Mouse (Mus musculus) heart, adult 9 months (tissue): ENCODE data around the gene Rpa1.
"Not testable (repeated sequence)": the region's sequence is repeated elsewhere in the genome, so short reads cannot be mapped to it uniquely, and the experiment has no call there.

Experiments used
- DNase-seq, 2 experiments: peaks; one replicate each; pipeline ENCODE4 v3.0.0; 2022; ENCODE audit warnings: low spot score in 2 of 2

The Rpa1 gene

DNA sequence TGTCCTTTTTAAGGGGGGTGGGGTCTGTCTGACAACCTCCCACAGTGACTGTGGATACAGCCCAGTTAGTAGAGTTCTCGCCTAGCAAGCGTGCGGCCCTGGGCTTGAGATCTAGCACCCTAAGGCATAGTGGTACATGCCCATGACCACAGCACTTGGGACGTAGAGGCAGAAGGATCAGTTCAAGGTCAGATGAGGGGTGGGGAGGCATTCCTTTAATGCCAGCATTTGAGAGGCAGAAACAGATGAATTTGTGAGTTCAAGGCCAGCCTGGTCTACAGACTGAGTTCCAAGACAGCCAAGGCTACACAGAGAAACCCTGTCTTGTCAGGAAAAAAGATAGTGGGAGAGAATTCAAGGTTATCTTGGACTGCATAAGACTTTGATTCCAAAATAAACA is 61.3 kb downstream of the Rpa1 start:
- DNase-seq = no peak

GRCm38 (mm10) chr11:75285893-75286467 is 62.1 kb downstream of the Rpa1 start:
- DNase-seq = no peak

DNA sequence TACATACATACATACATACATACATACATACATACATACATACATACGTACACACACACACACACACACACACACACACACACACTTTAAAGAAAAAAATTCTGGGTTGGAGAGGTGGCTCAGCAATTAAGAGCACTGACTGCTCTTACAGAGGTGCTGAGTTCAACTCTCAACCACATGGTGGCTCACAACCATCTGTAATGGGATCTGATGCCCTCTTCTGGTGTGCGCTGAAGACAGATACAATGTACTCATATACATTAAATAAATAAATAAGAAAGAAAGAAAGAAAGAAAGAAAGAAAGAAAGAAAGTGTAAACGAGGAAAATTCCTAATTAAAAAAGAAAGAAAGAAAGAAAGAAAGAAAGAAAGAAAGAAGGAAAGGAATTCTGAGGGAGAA is 64.3 kb downstream of the Rpa1 start:
- DNase-seq = not testable (repeated sequence)

DNA sequence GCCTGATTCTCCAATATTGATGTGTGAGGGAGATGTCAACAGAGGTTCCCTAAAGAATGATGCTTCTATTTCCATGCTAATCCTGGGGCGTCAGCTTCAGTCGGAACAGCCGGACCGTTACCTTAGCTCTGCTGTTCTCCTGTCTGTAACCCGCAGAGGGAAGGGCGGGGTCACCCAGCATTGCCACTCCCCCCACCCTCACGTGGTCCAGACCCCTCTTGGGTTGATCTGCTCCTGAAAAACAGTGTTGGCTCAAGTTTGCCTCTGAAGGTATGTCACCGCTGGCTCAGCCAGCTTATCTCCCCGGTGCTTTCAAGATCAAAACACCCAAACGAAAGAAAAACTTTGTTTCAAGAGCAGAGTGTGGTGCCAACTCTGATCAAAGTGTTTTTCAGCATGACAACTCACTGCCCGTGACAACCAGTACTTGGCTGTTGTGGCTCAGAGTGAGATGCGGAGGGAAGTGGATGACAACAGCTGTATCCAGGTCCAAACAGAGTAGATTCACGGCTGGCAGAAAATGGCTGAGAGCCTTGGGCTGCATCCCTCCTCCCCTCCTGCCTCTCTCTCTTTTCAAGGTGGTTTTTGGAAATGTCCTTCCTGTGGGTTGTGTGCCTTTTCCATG is 65.5 kb downstream of the Rpa1 start:
- DNase-seq = no peak

- no peak for DNase-seq
Measured at GRCm38 (mm10) chr11:75281380-75282256, 66.5 kb downstream of the Rpa1 start.

DNA sequence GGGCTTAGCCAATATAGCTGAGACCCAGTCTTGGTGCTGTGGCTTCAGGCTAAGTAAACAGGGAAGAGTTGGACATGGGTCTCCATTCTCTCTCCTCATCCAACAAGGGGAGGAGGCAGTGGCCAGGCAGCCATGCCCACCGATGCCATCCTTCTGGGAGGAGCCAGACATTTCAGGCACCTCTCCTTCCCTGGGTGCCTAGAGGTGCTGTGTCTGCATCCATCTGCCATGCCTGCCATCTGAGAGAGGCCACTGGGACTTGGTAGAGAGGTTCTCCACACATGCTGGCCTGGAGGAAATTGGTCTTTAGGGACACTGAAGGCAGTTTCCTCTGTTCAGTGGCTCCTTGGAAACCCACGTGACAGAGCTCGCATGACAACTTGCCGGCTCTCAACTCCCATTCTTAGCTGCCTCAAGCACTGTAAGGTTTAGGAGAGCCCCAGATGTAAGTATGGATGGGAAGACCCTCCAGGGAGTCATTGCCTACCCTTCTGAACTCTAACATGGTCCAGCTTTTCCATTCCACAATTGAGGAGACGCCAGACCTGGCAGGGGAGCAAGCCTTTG is 67.6 kb downstream of the Rpa1 start:
- no peak for DNase-seq

DNA sequence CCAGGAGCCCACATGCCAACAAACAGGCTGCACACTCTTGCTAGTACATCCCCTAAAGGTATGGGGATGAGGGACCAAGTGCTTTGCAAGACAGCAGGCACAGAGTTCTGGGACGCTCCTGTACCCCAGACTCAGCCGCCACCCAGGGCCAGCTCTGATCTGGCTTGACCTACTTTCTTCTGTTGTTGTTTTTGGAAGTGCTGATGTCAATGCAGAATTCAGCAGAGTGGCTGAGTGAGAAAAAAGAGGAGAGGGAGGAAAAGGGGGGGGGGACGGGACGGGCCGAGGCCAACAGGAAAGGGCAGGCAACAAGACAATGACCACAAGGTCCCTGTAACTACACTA is 68.1 kb downstream of the Rpa1 start:
- no peak for DNase-seq

GRCm38 (mm10) chr11:75279342-75280065 is 68.6 kb downstream of the Rpa1 start:
- DNase-seq = no peak

DNA sequence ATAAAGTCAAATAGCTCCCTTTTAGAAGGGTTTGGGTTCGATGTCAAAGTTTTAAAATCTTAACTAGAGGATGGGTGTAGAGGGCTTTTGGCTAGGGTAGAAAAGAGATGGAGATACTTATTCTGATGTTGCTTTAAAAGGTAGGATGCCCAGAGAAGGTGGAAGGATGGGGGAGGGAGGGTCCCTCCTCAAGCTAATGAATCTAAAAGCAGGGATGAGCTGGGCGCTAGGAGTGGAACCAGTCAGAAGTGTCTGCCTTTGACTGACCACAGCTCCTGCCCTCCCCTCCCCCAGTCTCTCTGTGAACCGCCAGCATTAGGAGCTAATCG is 69.1 kb downstream of the Rpa1 start:
- DNase-seq = no peak

- DNase-seq = no peak
Measured at GRCm38 (mm10) chr11:75278115-75278514, 70.0 kb downstream of the Rpa1 start.

DNA sequence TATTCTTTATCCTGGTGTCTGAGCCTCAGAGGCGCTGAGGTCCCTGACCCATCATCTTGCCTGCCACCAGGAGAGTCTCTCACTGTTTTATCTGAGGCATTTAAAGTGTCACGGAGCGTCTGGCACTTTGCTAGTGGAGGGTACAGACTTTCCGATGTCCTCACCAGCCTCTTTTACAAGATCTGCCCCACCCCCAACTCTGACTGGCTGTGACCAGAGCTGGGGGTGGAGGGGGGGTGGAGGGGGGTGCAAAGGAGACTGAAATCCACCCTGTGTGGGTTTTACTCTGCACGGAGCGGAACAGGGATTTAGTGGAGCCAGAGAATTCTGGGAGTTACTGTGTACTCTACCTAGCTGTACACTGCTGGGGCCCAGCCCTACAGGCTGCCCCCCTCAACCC is 73.1 kb downstream of the Rpa1 start:
- DNase-seq = no peak

DNA sequence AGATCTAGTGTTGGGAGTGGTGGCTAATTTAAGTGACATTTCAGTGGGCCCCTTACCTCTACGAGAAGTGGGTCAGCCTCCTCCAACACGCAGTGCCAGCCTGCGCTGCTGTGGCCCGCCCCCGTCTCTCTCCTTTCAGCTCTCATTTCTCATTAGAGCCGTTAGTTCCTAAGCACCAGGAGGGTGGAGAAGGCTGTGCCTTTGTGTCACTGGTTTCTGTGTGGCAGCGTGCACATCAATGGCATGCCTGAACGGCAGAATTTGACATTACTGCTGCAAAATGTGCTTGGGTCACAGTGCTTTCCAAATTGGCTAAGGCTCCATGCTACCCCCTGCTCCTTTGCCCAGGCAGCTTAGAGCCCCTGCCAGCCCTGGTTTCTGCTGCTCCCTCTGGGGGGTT is 74.7 kb downstream of the Rpa1 start:
- DNase-seq = no peak

DNA sequence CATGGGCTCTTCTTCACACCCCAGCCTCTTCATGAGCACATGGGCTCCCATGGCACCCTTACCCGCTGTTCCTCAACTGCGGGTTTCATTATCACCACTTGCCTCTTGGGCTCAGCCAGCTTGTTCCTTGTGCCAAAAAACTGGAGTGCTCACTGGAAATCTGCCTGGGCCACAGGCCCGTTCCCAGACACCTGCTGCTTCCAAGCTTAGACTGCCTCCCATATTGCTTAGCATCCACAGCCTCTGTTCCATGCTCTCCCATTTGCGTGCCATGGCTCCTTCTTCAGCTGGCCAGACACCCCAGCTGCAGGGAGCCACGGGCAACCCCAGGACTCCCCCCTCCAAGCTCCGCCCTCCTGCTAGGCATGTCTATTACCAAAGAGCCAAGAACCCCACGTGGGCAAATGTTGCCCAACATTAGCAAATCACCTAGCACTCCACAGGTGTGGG is 77.1 kb downstream of the Rpa1 start:
- DNase-seq = peak in 1 of 2 experiments; percentile 73

DNA sequence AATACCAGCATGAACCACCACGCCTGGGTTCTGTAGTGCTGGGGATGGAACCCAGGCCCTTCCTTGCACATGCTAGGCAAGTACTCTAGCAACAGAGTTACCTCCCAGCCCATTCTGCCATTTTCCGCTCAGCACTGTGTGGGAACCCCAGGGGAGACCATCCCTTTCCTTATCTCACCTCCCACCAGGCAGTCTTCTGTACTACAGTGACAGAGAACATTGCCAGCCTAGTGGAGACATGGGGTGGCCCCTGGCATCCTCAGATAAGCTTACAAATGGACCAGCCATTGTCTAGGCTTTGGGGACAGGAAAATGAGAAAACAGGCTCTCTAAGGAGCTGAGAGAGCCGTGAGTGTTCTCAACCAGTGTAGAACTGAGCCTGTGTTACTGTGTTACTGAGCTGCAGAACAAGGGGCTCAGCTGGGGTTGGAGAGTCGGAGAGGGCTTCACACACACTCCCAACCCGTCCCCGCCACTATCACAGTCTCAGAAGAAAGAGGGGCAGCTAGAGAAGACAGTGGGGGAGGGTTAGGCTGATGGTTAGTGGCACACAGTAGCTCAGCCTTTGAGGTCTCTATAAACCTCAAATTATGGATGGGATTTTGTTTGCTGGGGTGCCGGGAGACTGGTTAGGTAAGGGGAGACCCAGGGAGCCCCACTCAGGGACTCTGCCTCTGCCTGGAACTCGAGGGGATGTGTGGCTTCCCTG is 77.7 kb downstream of the Rpa1 start:
- no peak for DNase-seq

DNA sequence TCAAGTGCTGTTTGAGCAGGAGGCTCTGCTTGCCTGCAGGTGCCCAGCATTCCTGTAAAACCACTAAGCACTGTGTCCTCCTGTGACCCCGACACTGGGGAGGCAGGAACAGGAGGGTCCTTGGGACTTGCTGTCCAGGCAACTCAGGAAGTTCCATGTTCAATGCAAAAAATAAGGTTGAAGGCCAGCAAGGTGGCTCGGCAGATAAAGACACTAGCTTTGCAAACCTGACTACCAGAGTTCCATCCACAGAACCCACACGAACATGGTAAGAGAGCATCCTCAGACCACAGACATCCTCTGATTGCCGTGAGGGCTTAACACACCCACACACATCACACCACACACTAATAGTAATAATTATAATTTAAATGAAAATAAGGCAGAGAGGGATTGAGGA is 78.9 kb downstream of the Rpa1 start:
- DNase-seq = no peak

DNA sequence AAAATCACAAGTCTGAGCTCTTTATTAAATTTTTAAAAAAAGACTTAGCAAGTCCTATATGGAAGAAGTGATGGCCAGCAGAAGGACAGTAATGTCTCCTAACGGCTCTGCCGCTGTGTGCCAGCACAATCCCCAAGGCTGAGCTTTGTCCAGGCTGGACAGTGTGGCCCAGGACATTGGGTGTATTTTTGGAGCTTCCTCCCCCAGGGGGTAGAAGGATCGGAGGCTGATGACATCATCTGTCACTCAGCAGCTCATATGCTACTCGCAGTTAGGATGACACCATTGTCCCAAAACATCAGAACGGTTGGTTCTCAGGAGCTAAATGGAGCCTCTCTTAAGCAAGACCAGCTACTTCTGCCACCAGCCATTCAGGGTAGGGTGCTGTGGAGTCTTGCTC is 79.6 kb downstream of the Rpa1 start:
- peak; percentile 66 to 67 for DNase-seq

DNA sequence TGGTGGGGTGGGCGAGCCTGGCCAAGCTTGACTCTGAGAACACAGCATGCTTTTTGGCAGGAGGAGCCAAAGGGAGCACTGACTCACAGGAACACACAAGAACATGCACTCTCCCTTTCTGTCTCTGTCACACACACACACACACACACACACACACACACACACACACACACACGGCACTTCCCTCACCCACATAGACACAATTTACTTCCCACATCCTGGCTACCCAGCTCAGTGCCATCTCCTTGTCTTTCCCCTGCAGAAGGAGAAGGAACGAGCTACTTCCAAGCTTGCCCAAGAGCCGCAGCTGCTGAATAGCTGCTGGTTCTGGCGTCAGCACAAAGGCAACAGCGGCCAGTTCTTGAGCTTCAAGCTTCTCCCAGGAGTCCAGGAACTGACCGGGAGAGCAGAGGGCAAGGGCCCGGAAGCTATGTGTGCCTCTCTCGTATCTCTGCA is 80.3 kb downstream of the Rpa1 start:
- peak; percentile 64 to 69 for DNase-seq

DNA sequence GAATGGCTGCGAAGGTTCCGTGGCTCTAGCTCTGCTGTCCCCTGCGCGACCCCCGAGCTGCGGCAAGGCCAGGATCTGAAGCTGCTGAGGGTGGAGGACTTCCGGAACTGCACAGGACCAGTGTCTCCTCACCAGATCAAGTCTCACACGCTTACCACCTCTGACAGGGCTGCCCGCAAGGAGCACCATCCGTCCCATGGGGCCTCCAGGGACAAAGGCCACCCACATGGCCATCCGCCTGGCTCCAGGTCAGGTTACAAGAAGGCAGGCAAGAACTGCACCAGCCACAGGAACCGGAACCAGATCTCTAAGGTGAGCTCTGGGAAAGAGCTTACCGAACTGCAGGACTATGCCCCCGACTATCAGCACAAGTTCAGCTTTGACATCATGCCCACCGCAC is 82.6 kb downstream of the Rpa1 start:
- DNase-seq = no peak

- no peak for DNase-seq
Measured at GRCm38 (mm10) chr11:75264550-75264949, 83.6 kb downstream of the Rpa1 start.

- DNase-seq = no peak
Measured at GRCm38 (mm10) chr11:75263964-75264312, 84.2 kb downstream of the Rpa1 start.

- no peak for DNase-seq
Measured at GRCm38 (mm10) chr11:75263274-75263963, 84.7 kb downstream of the Rpa1 start.
